Mouse (Mus musculus) hindlimb bud, embryonic 11.5 days (tissue): Measurements from ENCODE around the gene Gm30302.

Experiments
- DNase-seq: peaks from one replicate; pipeline ENCODE4 v3.0.0-alpha.2; 2012; ENCODE audit warnings: low read depth, low spot score; ENCODE audit errors: extremely low spot score

The Gm30302 gene

DNA sequence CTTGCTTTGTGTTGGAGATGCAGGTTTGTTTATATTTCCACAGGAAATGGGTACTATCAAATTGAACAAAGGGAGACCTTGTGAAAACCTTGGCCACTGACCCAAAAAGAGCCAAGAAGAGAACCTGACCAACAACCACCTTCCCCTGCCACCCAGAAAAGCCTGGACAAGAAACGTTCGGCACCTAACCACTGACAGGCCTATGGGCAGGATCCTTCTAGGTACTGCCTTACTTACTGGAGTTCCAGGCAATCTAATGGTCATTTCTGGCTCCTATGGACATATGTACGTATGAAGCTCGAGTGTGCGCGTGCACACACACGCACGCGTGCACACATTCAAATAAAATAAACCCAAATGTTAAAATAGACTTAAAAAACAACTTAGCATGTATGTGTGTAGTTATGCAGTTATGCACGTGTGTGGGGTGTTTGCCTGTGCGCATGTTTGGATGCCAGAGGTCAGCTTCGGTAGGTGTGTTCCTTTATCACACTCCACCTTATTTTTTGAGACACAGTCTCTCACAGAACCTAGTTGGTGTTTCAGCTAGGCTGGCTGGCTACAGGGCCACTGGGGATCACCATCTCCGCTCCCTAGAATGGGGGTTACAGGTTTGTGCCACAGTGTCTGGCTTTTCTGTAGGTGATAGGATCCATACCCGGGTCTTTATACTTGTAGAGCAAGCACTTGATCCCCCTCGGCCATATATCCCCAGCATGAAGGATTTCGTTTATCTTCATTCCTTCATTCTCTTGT lies 57.3 kb downstream of the Gm30302 start:
- no peak for DNase-seq

DNA sequence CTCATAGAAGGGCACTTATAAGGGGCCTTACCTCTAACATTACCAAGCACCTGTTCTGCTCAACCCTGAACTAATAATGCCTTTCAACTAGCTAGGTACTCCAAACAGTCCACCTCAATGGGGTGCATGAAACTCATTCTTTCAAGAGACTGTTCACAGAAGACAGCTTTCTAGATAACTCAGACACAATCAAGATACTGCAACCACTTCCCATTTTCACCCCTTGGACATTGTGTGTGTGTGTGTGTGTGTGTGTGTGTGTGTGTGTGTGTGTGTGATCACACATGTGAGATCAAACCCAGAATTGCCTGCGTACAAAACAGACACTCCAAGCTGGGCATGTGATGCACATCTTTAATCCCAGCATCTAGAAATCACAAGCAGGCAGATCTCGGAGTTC lies 60.8 kb downstream of the Gm30302 start:
- DNase-seq, result no peak

DNA sequence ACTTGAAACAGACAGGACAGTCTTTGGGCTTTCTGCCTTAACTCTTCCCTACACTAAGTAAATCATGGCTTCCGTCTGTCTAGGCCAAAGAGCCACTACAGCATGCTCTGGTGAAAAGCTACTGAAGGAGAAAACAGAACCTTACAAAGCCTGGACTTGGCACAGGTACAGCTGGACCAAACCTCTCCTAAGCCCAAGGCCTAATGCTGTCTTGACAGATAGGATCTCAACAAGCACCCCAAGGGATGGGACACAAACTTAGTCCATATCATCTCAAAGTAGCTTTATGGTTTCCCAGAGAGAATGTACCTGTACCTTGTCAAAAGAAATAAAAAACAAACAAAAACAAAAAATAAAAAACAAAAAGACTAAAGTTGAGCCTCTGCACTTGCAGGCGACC lies 62.4 kb downstream of the Gm30302 start:
- no peak for DNase-seq
